Mouse (Mus musculus): Measurements from ENCODE around the gene Slit1. TPM values are rescaled to one million over a fixed set of nuclear protein-coding genes. Genes with fewer than 3 reads are reported as not detected.

Slit1 gene
- polyA plus RNA-seq, 1 experiment from 2014 or later, result 1.00 TPM

DNA sequence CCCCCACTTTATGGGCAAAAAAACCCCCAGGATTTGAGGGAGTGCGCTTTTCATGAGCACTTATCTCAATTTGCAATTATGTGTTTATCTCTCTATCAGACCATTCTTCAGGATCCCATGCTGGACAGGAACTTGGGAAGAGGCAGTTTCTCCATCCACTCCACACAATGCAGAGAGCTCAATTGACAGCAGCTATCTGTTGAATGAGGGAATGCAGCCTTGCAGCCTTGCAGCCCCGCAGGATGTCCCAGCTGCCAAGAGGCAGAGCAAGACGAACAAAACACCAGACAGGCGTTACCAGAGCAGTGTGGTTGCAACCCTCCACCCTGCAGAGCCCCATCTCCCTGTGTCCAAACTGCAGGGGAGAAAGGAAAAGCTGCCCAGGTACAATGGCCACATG is 4.6 kb downstream of the Slit1 start:
- no peak overlapping the region for H3K4me3 ChIP-seq (ENCODE audit: low read depth, low read length)
- H3K27me3 ChIP-seq (ENCODE audit: control insufficient read depth, insufficient read depth, low read length), result peaks cover 19% of the 10 kb centered on the region
- WGBS, result 15% methylated on average over 4 of the region's 4 CpGs
- peaks cover 16% of the 10 kb centered on the region; the same call in 1 of the 2 replicates for H3K4me1 ChIP-seq (ENCODE audit: control insufficient read depth, insufficient read depth, low read length)
- ATAC-seq (ENCODE audit: insufficient number of reproducible peaks, insufficient read depth, low FRiP score, low read depth), result no peak
- H3K4me2 ChIP-seq (replicated peaks; ENCODE audit: low read depth, low read length), result no peak overlapping the region
- H3K36me3 ChIP-seq (ENCODE audit: control insufficient read depth, insufficient read depth, low read length), result no peaks in the 10 kb centered on the region
- H3K9ac ChIP-seq (replicated peaks; ENCODE audit: low read depth, low read length), result no peak overlapping the region
- no peak overlapping the region for H3K27ac ChIP-seq (ENCODE audit: low read length)
- no peaks in the 10 kb centered on the region for H3K9me3 ChIP-seq (ENCODE audit: control insufficient read depth, low read depth, low read length)

DNA sequence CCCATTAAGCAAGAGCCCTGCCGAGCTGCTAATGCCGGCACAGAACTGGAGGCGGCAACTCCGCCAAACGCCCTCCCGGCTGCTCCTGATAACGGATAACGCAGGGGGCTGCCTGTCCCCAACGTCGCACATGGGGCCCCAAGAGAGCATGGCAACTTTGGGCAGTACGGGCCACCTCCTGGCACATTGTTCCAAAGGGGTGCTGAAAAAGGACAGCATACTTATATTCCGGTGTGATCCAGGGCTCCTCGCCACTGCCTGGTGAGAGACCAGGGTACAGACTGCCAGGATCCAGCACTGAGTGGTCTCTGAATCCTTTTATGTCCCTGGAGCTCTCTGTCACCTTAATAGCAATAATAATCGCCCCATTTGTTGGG is 5.0 kb downstream of the Slit1 start:
- Histone ChIP-seq H3K27ac (ENCODE audit: low read length) (no peak overlapping the region), H3K9me3 (ENCODE audit: control insufficient read depth, low read depth, low read length) (no peaks in the 10 kb centered on the region), H3K4me3 (ENCODE audit: low read depth, low read length) (no peak overlapping the region), H3K9ac (replicated peaks; ENCODE audit: low read depth, low read length) (no peak overlapping the region), H3K27me3 (ENCODE audit: control insufficient read depth, insufficient read depth, low read length) (peaks cover 19% of the 10 kb centered on the region), H3K4me1 (ENCODE audit: control insufficient read depth, insufficient read depth, low read length) (peaks cover 12% of the 10 kb centered on the region; the same call in 1 of the 2 replicates), H3K36me3 (ENCODE audit: control insufficient read depth, insufficient read depth, low read length) (no peaks in the 10 kb centered on the region), H3K4me2 (replicated peaks; ENCODE audit: low read depth, low read length) (0 out of 2 replicates have a peak overlapping the region, but pooled peaks have one; percentile 1)
- 13% methylated on average over 14 of the region's 14 CpGs for WGBS
- no peak for ATAC-seq (ENCODE audit: insufficient number of reproducible peaks, insufficient read depth, low FRiP score, low read depth)

DNA sequence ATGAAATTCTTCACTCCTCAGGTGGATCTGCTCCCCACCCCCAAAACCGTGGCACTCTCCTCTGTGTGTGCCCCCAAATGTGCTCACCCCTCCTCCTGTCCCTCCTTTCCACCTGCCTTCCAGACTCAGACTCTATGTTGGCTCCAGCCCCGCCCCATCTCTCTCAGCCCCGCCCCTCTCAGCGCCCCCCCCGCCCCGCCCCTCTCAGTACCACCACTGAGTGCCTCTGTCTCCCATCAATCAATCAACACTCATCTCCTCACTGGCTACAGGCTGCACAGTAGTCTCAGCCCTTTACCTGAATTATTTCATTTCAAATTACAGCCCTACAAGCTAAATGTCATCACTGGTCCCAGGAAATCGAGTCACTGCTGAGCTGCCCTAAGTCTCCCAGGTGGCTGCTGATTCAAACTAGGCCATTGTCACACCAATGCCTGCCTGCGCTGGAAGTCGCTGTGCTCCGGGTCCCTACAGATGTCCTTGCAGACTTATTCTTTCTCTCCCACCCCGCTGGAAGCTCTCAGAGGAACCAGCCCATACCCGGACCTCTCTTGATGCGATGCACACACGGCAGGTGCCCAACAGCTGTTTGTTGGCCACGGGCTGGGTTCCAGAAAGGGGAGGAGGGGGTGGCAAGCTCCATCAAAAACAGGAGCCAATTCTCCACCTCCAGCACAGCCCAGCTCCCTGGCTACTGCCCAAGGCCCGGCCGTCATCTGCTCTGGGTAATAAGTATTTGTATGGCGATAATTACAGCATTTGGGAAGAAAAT is 5.6 kb downstream of the Slit1 start:
- no peak for ATAC-seq (ENCODE audit: insufficient number of reproducible peaks, insufficient read depth, low FRiP score, low read depth)
- H3K27me3 ChIP-seq (ENCODE audit: control insufficient read depth, insufficient read depth, low read length), result peaks cover 13% of the 10 kb centered on the region

DNA sequence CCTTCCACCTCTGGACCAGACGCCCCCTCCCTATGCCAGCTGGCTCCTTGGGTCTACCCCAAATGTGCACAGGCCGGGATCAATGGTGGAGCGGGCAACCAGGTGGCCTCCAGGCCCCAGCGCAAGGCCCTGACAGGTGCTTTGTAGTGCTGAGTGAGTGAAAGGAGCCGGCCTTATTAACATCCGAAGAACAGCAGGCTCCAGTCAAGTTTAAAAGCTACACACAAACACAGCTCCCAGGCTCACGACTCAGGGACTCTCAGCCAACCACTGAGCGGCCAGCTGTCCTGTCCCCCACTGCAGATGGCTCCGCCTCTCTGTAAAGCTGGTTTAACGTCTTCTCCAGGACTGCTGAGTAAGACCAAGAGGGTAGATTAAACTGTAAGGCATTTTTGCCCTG is 8.8 kb downstream of the Slit1 start:
- H3K4me1 ChIP-seq (ENCODE audit: control insufficient read depth, insufficient read depth, low read length), result peaks cover 9% of the 10 kb centered on the region; the same call in 1 of the 2 replicates

More for the DNA sequence above, 5.6 kb downstream of the Slit1 start:
- 2% methylated on average over 18 of the region's 18 CpGs for WGBS
- Histone ChIP-seq H3K36me3 (ENCODE audit: control insufficient read depth, insufficient read depth, low read length) (no peaks in the 10 kb centered on the region), H3K4me2 (replicated peaks; ENCODE audit: low read depth, low read length) (0 out of 2 replicates have a peak overlapping the region, but pooled peaks have one; percentile 1), H3K9me3 (ENCODE audit: control insufficient read depth, low read depth, low read length) (no peaks in the 10 kb centered on the region), H3K4me3 (ENCODE audit: low read depth, low read length) (no peak overlapping the region), H3K27ac (ENCODE audit: low read length) (no peak overlapping the region), H3K9ac (replicated peaks; ENCODE audit: low read depth, low read length) (no peak overlapping the region), H3K4me1 (ENCODE audit: control insufficient read depth, insufficient read depth, low read length) (peaks cover 9% of the 10 kb centered on the region; the same call in 1 of the 2 replicates)

DNA sequence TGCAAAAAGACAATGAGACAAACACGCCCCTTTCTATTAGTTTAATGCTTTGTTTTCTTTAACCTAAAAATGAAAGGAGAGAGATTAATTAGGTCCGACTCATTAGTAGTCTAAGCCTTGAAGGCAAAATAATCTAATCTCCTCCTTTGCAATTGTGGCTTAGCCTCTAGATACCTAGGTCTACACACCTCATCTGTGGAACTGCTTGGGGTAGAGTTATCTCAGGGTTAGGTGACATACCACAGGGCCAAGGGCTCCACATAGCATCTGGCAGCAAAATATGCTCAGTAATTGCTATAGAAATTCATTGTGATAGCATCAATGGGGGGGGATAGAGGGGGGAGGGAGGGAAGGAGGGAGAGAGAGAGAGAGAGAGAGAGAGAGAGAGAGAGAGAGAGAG is 18.0 kb downstream of the Slit1 start:
- Histone ChIP-seq H3K27ac (ENCODE audit: low read length) (no peak overlapping the region), H3K27me3 (ENCODE audit: control insufficient read depth, insufficient read depth, low read length) (no peaks in the 10 kb centered on the region), H3K4me3 (ENCODE audit: low read depth, low read length) (no peak overlapping the region), H3K4me2 (replicated peaks; ENCODE audit: low read depth, low read length) (no peak overlapping the region), H3K9ac (replicated peaks; ENCODE audit: low read depth, low read length) (no peak overlapping the region), H3K9me3 (ENCODE audit: control insufficient read depth, low read depth, low read length) (no peaks in the 10 kb centered on the region), H3K4me1 (ENCODE audit: control insufficient read depth, insufficient read depth, low read length) (peaks cover 7% of the 10 kb centered on the region; the same call in 1 of the 2 replicates), H3K36me3 (ENCODE audit: control insufficient read depth, insufficient read depth, low read length) (no peaks in the 10 kb centered on the region)
- ATAC-seq (ENCODE audit: insufficient number of reproducible peaks, insufficient read depth, low FRiP score, low read depth), result no peak
- WGBS, result 60% methylated on average over 2 of the region's 2 CpGs

More for the DNA sequence above, 8.8 kb downstream of the Slit1 start:
- Histone ChIP-seq H3K27me3 (ENCODE audit: control insufficient read depth, insufficient read depth, low read length) (0 out of 2 replicates have a peak, but pooled peaks cover 6% of the 10 kb centered on the region), H3K9me3 (ENCODE audit: control insufficient read depth, low read depth, low read length) (0 out of 2 replicates have a peak, but pooled peaks cover 4% of the 10 kb centered on the region), H3K27ac (ENCODE audit: low read length) (no peak overlapping the region), H3K9ac (replicated peaks; ENCODE audit: low read depth, low read length) (0 out of 2 replicates have a peak overlapping the region, but pooled peaks have one; percentile 1), H3K4me2 (replicated peaks; ENCODE audit: low read depth, low read length) (no peak overlapping the region), H3K4me3 (ENCODE audit: low read depth, low read length) (no peak overlapping the region), H3K36me3 (ENCODE audit: control insufficient read depth, insufficient read depth, low read length) (no peaks in the 10 kb centered on the region)
- WGBS, result 11% methylated on average over 10 of the region's 10 CpGs
- peak; percentile 59; the same call in 1 of the 2 replicates for ATAC-seq (ENCODE audit: insufficient number of reproducible peaks, insufficient read depth, low FRiP score, low read depth)

DNA sequence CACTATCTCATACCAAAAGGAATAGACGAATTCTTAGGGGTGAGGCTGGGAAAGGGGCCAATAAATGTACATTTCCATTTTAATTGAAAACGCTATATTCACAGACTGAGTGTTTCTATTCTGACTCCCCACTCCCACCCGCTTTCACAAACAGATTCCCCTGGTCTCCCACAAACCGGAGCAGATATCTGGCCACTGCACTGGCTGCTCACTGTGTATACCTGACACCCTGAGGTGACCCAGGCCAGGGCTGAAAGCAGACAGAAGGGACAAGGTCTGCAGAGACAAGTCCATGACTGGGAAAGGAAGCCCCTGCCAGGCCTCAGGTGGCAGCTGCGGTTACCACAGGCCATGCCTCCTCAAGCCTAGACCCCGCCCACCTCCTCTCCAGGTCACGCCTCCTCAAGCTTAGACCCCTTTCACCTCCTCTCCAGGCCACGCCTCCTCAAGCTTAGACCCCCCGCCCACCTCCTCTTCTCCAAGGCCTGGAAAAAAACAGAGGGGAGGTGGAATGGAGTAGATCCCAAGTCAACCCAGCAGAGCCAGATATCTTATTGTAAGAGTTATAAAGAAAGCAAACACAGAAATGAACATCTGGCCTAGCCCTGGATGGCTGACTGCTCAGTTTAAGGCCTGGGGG is 18.5 kb downstream of the Slit1 start:
- Histone ChIP-seq H3K4me1 (ENCODE audit: control insufficient read depth, insufficient read depth, low read length) (peaks cover 7% of the 10 kb centered on the region; the same call in 1 of the 2 replicates), H3K9me3 (ENCODE audit: control insufficient read depth, low read depth, low read length) (no peaks in the 10 kb centered on the region), H3K4me3 (ENCODE audit: low read depth, low read length) (no peak overlapping the region), H3K27me3 (ENCODE audit: control insufficient read depth, insufficient read depth, low read length) (no peaks in the 10 kb centered on the region), H3K27ac (ENCODE audit: low read length) (no peak overlapping the region), H3K4me2 (replicated peaks; ENCODE audit: low read depth, low read length) (no peak overlapping the region), H3K36me3 (ENCODE audit: control insufficient read depth, insufficient read depth, low read length) (no peaks in the 10 kb centered on the region), H3K9ac (replicated peaks; ENCODE audit: low read depth, low read length) (no peak overlapping the region)
- ATAC-seq (ENCODE audit: insufficient number of reproducible peaks, insufficient read depth, low FRiP score, low read depth), result peak; percentile 58; the same call in 1 of the 2 replicates
- 38% methylated on average over 9 of the region's 9 CpGs for WGBS

DNA sequence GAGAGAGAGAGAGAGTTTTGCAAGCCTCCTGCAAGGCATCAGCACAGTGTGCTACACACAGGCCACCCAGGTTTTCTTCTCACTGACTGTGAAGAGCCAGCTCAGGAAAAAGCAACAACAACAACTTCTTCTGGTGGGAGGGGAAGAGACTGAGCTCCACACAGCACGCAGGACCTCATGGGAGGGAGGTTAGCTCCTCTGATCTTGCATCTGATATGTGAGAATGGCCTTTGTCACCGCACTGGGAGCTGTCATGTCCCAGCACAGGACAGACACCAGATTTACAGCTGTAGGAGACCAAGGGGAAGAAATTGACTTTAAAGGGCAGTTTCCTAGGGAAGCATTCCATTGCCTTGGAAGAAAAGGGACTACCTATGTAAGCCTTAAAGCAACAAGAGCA is 20.1 kb downstream of the Slit1 start:
- Histone ChIP-seq H3K9ac (replicated peaks; ENCODE audit: low read depth, low read length) (no peak overlapping the region), H3K4me3 (ENCODE audit: low read depth, low read length) (no peak overlapping the region), H3K4me2 (replicated peaks; ENCODE audit: low read depth, low read length) (no peak overlapping the region), H3K4me1 (ENCODE audit: control insufficient read depth, insufficient read depth, low read length) (peaks cover 7% of the 10 kb centered on the region; the same call in 1 of the 2 replicates), H3K36me3 (ENCODE audit: control insufficient read depth, insufficient read depth, low read length) (no peaks in the 10 kb centered on the region), H3K9me3 (ENCODE audit: control insufficient read depth, low read depth, low read length) (no peaks in the 10 kb centered on the region), H3K27me3 (ENCODE audit: control insufficient read depth, insufficient read depth, low read length) (no peaks in the 10 kb centered on the region), H3K27ac (ENCODE audit: low read length) (no peak overlapping the region)
- no peak for ATAC-seq (ENCODE audit: insufficient number of reproducible peaks, insufficient read depth, low FRiP score, low read depth)
- WGBS, result 26% methylated on average over 2 of the region's 2 CpGs

DNA sequence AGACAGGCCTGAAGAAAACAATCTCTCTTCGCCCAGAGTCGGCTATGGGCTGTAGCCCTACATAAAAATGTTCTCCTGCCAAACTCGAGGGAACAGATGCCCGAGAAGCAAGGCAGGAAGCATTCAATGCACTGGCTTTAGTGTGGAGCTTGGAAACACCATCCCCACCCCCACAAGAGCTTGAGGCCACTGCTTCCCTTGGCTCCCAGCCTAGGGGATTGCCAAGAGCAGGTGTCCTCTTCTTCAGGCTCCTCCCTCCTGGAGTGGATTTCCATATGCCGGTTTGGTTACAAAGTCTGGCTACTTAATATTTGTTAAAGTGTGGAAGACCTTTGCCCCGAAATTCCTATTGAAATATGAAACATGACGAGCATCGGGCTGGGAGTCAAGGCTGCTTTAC is 24.0 kb downstream of the Slit1 start:
- Histone ChIP-seq H3K4me1 (ENCODE audit: control insufficient read depth, insufficient read depth, low read length) (peaks cover 6% of the 10 kb centered on the region; the same call in 1 of the 2 replicates), H3K4me2 (replicated peaks; ENCODE audit: low read depth, low read length) (no peak overlapping the region), H3K36me3 (ENCODE audit: control insufficient read depth, insufficient read depth, low read length) (no peaks in the 10 kb centered on the region), H3K4me3 (ENCODE audit: low read depth, low read length) (no peak overlapping the region), H3K27me3 (ENCODE audit: control insufficient read depth, insufficient read depth, low read length) (no peaks in the 10 kb centered on the region), H3K9ac (replicated peaks; ENCODE audit: low read depth, low read length) (no peak overlapping the region), H3K9me3 (ENCODE audit: control insufficient read depth, low read depth, low read length) (no peaks in the 10 kb centered on the region), H3K27ac (ENCODE audit: low read length) (no peak overlapping the region)
- WGBS, result 66% methylated on average over 8 of the region's 8 CpGs
- no peak for ATAC-seq (ENCODE audit: insufficient number of reproducible peaks, insufficient read depth, low FRiP score, low read depth)
